Mouse (Mus musculus): ENCODE results near the gene Cadps2.

Gene Cadps2

DNA sequence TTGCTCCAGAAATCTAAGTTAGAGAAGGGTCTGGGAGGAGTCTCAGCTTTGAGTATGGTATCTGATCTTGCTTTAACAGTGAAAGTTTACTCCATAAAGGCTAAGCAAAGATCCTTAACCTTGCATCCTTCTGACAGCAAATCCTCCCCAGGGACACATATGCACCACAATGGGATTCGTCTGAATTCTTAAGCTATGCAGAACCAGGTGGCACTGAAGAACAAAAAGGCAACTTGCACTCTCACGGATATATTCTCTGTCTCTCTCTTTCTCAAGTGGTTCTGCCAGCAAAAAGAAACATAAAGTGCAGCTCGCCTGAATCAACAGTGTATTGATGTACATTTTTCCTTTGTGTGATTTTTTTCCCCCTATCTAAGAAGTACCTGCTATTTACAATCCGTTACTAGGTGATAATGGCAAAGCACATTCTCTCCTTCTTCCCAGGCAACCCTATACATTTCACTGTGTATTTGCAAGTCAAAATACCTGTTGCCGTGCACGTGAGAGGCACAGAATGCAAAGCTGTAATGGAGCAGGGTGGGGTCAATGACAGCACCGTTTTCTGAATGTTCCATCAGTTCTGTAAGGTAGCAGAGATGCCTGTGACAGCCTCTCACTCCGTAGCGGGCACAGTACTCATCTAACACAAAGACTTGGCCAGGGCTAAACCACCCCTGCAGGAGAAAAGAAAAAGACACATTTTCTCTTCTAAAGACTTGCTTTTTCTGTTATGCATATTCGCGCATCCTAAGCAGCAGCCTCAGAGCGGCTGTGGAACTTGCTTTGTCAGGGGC lies 428.8 kb downstream of the Cadps2 start:
- POLR2A ChIA-PET: interaction anchor here in 3 of 4 experiments (0.6 to 2.1 kb wide), 6 partner anchors 12 to 321 kb away, joined by 3 to 5 read pairs (median 4); no protein-coding TSS in a partner anchor
- CTCF ChIA-PET: interaction anchor here in 2 of 4 experiments (0.8 to 1.3 kb wide), 3 partner anchors 47 to 438 kb away, joined by 4 read pairs; no protein-coding TSS in a partner anchor

DNA sequence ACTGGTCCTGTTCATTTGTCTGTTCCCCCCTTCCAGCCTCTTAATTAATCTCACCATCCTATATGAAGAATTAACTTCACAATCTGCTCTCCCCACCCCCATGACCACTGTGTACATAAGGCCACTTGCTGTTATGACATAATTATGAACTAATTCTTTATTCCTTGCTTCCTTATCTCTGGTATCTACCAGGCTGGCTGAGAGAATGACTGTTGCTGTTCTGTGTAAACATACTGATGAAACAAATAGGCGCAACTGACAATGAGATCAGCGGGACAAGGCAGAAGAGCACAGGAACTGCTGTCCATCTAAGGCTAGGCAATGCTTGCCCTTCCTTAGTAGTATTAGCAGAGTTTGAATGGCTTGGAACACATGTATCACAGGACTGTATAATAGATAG lies 445.1 kb downstream of the Cadps2 start:
- ChIA-PET CTCF (no interaction called here), POLR2A (no interaction called here)

DNA sequence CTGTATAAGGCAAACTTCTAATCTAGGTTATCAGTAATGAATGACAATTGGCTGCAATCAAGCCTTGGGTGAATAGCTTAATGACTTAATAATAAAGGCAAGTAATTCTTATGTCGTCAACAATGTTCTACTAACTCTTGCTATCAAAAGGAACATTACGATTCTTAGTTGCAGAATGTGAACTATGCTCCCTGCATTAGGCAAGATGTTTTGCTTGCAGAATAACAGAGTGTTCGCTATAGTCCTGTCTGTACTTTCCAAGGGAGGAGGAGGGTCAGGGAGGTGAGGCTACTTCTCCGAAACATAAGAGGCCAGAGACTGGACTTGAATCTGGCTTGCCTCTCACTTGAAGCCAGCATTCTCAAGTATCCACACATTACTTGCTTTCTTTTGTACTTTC lies 446.5 kb downstream of the Cadps2 start:
- ChIA-PET POLR2A (no interaction called here), CTCF (no interaction called here)

DNA sequence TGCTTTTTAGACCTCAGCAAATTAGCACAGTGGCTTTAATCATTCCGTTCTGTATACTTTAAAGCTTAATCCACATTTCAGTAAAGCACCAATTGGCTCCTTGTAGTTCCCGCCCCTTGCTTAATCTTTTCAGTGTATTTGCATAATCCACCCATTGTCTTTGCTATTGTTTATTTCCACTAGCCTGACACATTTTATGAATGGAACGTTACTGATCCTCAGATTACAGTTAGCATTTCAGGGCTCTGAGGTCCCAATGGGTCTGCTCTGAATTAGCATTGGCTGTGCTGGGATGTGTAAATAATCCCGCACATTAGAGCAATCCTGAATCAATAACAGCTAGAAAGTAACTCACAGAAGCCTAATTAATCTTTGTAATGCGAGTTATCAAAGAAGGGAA lies 452.5 kb downstream of the Cadps2 start:
- ChIA-PET CTCF (no interaction called here), POLR2A (interaction anchor here in 1 of 4 experiments (0.8 kb wide), 1 partner anchor 121 kb away, joined by 3 read pairs; no protein-coding TSS in a partner anchor)

DNA sequence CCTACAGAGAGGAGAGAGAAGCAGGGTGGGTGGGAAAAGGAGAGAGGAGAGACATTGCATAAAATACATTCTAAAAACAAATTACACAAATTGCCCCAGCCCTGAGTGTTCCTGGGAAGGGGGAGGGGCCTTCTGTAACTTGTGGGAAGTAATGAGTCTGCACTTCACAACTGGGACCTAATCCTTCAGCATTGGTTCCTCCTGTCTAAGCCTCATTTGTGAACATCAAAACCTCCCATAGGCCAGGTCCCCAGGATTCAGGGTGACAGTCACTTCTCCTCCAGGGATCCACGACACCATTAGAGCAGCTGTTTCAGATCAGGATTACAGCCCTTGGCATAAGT lies 456.2 kb downstream of the Cadps2 start:
- ChIA-PET POLR2A (no interaction called here), CTCF (no interaction called here)

DNA sequence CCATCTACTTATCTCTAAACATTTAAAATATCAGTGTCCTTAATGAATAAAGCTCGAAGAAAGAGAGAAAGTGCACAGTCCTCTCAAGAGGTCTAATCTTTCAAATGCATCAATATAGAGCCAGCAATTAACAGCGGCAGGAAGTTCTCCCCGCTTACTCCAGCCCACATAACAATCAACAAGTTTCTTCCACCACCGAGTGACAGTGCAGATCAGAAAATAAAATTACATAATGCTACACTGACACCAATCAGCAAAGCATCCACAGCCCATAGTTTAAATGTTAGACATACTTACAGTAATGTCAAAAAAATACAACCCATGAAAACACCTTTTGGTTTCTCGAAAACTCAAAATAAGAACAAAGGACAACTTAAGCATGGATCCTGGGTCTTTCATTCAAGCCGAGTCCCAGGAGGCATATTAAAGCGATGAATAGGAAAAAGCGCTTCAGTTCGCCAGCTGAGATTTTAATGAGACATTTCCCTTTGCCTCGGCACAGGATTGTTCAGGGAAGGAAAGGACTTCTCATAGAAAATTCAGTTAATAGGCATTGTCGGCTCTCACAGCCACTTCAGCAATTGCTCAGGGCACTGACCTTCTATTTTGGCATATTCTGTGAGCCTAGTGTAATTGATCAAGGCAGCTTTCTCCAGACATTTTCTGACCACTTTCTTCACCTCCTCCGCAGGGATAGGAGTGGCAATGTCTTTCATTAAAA lies 456.8 kb downstream of the Cadps2 start:
- ChIA-PET POLR2A (no interaction called here), CTCF (no interaction called here)

DNA sequence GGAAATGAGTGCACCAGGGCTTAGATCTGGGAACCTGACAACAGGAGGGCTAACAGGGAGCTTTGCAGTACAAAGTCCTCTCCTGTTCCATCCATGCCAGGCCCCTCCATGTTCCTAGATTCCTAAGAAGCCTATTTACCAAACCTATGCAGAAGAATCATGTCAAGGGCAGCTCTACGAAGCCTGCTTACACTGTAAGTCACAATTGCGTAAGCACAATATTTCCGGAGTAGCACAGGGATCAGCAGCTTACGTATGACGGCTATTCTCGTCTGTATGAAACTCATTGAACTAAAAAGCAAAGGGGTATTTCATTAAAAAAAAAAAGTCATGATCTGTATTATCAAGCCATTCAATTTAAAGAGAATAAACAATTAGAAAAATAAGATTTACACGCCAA lies 462.9 kb downstream of the Cadps2 start:
- CTCF ChIA-PET: no interaction called here
- POLR2A ChIA-PET: no interaction called here

DNA sequence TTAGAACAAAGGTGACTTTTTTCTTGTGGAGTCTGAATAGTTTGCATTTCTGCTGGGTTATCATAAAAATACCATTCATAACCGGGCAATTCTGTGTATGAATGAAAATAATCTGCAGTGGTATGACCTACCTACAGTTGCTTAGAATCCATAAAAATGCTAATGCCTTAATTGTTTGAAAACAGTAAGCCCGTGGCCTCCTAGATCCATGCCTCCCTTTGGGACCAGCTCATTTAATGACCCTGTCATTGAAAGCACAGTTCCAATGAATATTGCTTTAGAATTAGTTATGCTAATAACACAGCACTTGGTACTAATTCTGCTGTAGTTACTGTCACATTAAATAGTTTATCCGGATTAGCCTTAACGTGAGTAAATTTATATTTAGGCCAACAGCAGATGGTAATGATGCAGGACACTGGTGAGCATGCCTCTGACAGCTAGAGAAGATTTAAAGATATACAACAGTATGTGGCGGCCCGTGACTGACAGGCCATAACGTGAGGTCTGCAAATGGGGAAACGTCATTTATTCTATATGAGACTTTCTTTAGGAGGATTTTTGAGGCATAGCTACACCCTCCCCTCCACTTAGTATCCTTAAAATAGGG lies 477.3 kb downstream of the Cadps2 start:
- CTCF ChIA-PET: no interaction called here
- POLR2A ChIA-PET: no interaction called here

DNA sequence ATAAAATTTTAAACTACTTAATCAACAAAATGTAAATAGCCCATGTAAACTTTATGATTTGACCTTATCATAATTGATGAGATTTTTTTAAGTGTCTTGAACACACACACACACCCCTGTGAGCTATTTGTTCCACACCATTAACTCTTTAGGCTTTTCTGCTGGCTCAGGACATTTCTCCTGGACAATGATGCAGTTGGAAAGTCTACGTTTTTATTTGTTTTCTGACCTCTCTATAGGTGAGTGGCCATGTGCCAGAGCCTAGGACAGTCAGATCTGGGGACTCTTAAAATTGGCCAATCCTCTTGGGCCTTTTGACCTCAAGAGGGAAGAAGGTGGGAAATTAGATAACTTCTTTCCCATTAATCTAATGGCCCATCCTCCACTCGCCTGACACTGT lies 478.6 kb downstream of the Cadps2 start:
- CTCF ChIA-PET: no interaction called here

DNA sequence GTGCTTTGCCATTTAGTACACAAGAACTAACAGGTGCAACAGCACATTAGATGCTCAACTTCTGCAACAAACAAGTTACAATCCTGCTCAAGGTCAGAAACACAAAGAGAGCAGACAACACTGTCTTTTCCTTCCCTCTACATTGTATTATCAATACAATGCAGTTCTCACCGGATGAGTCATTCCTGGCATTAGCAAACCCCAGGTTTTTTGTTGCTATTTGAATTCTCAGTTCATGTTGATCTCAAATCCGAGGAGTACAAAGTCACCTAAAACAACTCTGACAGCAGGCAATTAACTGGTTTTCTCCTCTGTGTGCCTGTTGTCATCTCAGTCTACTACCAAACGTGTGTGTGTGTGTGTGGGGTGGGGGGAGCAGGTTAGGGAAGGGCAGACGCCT lies 483.1 kb downstream of the Cadps2 start:
- ChIA-PET POLR2A (interaction anchor here in 2 of 4 experiments (0.6 to 1.4 kb wide), 2 partner anchors 54 to 75 kb away, joined by 3 to 4 read pairs; no protein-coding TSS in a partner anchor), CTCF (interaction anchor here in 2 of 4 experiments (0.6 to 1.1 kb wide), 2 partner anchors 102 to 320 kb away, joined by 3 to 5 read pairs; no protein-coding TSS in a partner anchor)

More for the DNA sequence above, 478.6 kb downstream of the Cadps2 start:
- POLR2A ChIA-PET: no interaction called here

DNA sequence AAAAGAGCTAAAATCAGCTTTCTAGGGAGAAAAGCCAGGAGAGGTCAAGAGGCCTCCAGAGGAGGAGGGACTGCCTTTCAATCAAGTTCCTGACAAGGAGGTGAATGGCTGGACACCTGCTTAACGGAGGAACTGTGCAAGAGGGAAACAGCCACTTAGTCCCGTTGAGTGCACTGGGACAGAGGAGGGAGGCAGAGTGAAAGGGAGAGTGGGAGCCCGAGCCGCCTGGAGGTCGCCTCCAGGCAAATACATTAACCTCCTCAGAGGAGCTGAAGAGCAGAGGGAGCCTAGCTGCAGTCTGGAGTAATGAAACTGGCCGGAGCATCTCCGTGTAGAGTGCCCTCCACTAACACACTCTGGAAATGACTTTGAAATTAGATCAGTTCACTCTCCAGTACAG lies 485.7 kb downstream of the Cadps2 start:
- CTCF ChIA-PET: no interaction called here
- POLR2A ChIA-PET: interaction anchor here in 1 of 4 experiments (1.7 kb wide), 1 partner anchor 57 kb away, joined by 5 read pairs; no protein-coding TSS in a partner anchor

DNA sequence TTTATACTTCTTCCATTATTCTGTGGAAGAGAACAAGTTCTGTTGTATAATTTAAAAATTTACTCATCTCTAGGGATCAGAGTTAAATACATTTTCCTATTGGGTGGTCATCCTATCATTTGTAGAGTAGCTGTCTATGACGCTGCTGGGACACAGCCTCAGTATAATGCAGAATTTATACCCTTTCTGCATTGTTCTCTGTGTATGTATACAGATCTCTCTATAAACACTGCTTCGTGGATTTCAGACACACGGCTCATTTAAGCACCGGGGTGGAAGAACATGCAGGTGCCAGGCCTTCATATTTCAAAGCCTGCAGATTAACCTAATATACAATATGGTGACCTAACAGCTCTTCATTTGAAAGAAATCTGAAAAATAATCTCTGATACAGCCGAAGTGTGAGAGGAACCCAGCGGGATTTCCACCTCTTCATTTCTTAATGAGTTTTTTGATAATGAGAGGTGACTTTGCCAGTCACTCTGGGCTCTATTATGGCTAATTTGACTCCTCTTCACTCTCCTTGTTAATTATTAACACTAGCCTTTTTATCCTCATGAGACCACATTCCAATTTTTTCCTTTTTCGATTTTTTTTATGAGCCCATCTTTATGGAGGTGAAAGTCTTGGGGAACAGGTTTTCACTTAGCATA lies 501.7 kb downstream of the Cadps2 start:
- CTCF ChIA-PET: no interaction called here
- POLR2A ChIA-PET: no interaction called here

DNA sequence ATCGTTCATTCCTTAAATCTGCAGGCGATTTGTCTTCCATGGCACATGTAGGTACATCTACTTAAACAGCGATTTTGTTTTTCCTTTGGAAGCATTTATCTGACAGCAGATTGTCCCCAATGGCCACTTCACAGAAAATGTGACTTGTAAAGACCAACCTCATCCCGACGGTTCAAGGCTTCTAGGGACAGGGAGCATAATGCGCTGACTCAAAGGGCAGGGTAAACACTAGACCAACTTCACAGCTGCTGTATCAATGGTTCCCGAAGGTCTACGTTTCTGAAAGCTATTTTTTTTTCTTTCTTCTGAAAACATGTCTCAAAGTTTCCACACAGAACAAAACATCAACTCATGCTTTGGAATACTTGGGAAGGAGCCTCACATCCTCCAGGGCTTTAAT lies 524.3 kb downstream of the Cadps2 start:
- POLR2A ChIA-PET: no interaction called here
- CTCF ChIA-PET: interaction anchor here in 2 of 4 experiments (0.6 to 0.7 kb wide), 2 partner anchors 34 to 673 kb away, joined by 3 to 6 read pairs; no protein-coding TSS in a partner anchor

DNA sequence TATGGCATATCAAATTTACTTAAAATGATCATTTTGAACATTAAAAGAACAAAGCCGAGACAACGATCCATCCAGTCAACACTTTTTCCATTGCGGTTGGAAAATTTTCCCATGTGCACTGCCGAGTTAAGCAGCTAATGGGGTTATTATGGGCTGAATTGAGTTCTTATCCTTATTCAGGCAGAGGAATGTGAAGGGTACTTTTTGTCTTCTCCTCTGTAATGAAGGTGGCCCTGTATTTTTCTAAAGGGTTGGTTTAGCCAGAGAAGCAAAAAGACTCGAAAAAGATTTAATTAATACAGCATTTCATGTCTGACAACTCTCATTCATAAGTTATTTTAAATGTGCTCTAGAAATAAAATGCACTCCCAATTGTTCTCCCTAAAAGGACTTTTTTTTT lies 524.9 kb downstream of the Cadps2 start:
- ChIA-PET POLR2A (no interaction called here), CTCF (no interaction called here)

DNA sequence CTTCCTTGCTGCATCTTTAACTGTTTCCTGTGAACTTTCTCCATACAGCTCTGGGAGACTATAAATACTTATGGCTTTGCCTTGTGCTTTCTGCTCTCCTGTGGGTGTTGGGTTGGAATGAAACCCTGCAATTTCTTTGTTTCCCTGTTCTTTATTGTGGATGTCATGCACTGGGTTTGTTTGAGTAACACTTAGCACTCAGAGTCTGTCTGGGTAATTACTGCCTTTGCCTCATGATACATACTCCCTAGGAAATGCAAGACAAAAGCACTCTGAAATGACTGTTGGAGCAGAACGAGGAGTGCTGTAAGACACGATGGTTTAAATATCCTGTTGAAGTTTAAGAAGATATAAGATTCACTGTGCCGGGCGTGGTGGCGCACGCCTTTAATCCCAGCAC lies 533.2 kb downstream of the Cadps2 start:
- ChIA-PET POLR2A (no interaction called here), CTCF (no interaction called here)

DNA sequence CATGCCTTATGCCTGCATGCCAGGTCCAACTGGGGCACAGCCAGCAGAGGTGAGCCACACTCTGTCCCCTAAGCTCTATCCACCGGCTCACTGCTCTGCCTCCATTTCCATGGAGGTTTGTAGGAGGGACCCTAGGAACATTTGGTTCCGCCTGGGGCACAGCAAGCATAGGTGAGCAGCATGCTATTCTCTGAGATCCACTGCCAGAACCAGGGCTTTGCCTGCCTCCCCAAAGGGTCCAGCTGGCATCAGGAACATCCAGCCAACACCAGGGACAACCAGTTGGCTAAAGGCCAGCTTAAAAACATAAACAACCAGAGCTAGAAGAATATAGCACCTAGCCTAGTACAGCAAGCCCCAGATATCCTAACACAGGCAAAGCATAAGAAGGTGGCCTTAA lies 540.6 kb downstream of the Cadps2 start:
- CTCF ChIA-PET: no interaction called here
- POLR2A ChIA-PET: no interaction called here

DNA sequence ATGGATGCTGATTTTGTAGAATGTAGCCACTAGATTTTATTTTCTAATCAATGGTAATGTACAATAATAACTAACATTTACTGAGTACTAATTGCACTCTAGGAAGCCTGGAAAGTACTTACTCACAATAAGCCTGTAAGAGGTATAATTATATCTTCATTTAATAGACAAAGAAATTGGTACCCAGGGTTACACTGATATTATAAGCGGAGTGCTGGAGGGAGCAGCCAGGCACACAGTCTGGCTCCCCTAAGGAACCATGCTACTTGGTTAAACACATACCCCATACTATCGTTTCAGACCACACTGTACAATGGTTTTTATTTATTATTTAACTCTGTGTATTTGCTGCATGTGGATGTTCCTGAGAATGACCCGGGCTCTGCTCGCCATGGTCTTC lies 544.5 kb downstream of the Cadps2 start:
- ChIA-PET CTCF (no interaction called here), POLR2A (no interaction called here)

DNA sequence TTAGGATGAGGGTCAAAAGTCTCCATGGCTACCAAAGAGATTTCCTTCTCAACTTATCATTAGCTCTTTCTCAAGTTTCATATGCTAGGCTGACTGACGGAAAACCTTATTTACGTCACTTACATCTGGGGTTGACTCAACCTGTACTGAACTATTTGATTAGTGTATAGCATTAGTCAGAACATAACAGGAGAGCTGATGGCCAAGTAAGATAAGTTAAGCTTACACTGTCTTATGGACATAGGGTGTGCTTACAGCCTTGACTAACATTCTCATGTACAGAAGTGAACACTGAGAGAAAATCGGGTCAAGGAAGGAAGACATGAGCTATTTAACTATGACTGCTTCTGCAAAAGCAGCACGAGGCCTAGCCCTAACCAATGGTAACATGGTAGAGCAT lies 550.5 kb downstream of the Cadps2 start:
- ChIA-PET CTCF (no interaction called here), POLR2A (no interaction called here)

DNA sequence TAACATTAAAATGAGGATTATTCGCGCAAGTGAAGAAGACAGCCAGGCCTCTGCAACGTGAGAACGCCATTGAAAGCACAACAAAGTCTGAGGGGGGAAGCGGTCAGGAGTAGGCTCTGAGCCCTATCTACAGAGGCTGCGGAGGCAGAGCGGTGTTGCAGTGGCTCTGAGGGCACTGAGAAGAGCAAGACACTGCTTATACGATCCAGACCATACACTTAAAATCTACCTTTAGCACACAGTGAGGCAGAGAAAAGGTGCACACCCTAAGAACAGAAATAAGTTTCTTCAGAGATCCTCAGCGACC lies 557.8 kb downstream of the Cadps2 start:
- POLR2A ChIA-PET: interaction anchor here in 1 of 4 experiments (1.3 kb wide), 1 partner anchor 28 kb away, joined by 4 read pairs; no protein-coding TSS in a partner anchor
- CTCF ChIA-PET: interaction anchor here in 1 of 4 experiments (0.5 to 1.6 kb wide), 2 partner anchors 34 to 176 kb away, joined by 3 to 4 read pairs; no protein-coding TSS in a partner anchor

Data from embryonic stem cell, embryonic (primary cell).